Mouse (Mus musculus) right cerebral cortex, postnatal 4 days (tissue): ENCODE data around the gene Ankrd13b.
"Not testable (repeated sequence)": the region's sequence is repeated elsewhere in the genome, so short reads cannot be mapped to it uniquely, and the experiment has no call there.

Source experiments
- DNase-seq: peaks from one replicate; pipeline ENCODE4 v3.0.0-alpha.2; 2022

Gene Ankrd13b

DNA sequence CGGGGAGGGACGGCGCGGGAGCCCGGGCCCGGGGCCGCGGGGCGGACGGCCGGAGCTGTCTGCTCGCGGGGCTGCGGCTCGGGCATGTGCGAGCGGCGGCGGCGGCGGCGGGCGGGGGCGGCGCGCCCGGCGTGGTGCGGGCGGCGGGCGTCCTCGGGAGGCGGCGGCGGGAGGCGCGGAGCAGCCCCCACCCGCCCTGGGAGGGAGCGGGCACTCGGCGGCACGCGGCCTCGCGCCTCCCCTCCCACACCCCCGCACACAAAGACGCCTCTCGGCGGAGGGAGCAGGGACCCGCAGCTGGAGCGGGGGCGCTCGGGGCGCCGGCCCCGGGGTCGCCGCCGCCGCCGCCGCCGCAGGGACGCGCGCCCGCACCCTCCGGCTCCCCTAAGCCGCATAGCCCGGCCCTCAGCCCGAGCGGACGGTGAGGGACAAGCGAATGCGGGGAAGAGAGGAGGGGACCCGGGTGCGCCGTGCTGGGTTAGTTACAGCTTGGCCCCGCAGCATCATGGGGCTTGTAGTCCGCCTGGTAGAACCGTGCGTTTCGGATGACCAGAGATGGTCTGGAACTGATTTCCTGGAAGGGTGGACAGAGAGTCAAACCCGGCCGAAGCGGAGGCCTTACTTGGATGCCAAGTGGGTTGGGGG lies at the start of gene Ankrd13b:
Ankrd13b (minus strand) TSS at position 88 of the 645 bp plus-strand sequence.
- DNase-seq, result peak; percentile 80

DNA sequence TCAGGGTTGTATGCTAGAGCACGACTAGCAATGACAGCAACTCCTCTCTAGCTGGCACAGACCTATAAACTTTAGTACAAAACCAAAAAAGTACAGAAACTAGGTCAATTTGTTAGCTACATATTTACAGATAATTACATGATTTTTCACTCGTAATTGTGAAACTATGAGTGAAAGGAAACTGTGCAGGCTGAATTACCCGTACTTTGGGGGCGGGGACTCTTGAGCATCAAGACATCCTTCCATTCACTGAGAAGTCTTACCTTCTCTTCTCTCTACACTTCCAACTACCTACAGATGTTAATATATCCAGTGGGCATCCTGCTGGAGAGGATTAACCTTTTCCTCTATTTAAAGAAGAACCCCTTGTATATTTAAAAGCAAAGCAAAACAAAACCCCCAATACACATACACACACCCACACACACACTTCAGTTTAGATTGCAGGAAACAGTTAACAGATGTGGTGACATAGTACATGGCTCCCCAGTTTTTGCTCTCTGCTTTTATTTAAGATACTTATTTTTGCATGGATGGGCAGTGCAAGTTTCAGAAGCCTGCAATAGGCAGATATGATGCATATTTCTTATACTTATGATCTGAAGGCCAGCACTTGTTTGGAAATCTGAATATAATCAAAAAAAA lies 42.8 kb upstream of the Ankrd13b start:
- DNase-seq, result no peak

DNA sequence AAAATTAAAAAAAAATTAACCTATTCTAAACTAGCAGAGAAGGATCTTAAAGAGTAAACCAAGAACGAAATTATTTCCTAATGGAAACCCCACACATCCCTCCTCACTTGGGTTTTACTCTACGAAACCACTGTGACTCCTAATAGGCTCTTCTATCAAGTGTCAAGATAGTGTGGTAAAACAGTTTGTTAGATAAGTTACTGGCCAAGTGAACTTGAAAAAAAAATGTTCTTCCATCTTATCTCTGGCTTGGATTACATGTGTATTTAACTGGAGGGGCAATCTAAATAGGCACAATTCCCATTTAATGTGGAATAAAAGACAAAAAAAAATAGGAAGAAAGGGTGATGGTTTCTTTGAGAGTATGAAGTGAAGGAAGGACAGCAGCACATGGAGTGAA lies 41.4 kb upstream of the Ankrd13b start:
- no peak for DNase-seq

DNA sequence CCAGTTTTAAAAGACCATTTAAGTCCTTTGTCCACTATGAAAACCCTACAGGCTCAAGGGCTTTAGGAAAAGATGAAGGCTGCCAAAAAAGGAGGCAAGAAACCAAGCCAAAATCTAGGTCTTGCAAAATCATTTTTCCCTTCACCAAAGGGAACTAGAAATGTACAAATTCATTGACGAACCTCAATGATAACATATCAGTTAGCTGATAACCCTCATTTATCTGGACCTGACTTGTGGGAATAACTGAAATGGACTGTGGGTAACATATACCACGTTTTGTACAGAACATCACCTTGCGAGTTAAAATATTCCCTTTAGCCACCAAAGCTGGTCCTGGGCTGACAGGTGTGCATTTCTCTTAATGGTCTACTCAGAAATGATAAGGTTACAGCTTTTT lies 40.2 kb upstream of the Ankrd13b start:
- no peak for DNase-seq

DNA sequence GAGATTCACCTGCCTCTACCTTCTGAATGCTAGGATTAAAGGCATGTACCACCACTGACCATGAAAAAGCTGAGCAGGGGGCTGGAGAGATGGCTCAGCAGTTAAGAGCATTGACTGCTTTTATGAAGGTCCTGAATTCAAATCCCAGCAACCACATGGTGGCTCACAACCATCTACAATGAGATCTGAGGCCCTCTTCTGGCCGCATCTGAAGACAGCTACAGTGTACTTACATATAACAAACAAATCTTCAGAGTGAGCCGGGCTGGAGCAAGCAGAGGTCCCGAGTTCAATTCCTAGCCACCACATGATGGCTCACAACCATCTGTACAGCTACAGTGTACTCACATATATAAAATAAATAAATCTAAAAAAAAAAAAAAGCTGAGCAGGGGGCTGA lies 38.9 kb upstream of the Ankrd13b start:
- DNase-seq, result not testable (repeated sequence)

DNA sequence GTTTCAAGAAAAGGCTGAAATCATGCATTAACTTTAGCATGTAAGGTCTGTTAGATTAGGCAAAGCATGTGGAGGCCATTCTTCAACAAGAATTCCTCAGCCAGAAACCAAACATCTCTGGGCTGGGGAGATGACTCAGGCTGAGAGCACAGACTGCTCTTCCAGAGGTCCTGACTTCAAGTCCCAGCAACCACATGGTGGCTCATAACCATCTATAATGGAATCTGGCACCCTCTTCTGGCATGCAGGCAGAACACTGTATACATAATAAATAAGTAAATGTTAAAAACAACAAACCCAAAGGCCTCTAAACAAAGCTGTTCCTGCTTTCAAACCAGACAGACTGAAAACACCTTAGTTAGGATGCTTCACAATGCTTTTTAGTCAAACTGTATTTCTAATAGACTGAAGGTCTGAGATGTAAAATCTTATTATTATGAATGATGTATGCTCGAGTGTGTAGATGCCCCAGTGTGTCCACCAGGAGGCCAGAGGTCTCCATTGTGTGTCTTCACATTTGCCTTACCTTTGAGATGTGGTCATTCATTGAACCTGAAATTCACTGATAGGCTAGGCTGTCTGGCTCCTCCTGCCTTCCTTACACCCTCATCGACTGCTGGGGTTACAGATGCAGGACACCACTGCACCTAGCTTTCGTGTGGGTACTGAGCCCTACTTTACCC lies 36.5 kb upstream of the Ankrd13b start:
- DNase-seq, result no peak

DNA sequence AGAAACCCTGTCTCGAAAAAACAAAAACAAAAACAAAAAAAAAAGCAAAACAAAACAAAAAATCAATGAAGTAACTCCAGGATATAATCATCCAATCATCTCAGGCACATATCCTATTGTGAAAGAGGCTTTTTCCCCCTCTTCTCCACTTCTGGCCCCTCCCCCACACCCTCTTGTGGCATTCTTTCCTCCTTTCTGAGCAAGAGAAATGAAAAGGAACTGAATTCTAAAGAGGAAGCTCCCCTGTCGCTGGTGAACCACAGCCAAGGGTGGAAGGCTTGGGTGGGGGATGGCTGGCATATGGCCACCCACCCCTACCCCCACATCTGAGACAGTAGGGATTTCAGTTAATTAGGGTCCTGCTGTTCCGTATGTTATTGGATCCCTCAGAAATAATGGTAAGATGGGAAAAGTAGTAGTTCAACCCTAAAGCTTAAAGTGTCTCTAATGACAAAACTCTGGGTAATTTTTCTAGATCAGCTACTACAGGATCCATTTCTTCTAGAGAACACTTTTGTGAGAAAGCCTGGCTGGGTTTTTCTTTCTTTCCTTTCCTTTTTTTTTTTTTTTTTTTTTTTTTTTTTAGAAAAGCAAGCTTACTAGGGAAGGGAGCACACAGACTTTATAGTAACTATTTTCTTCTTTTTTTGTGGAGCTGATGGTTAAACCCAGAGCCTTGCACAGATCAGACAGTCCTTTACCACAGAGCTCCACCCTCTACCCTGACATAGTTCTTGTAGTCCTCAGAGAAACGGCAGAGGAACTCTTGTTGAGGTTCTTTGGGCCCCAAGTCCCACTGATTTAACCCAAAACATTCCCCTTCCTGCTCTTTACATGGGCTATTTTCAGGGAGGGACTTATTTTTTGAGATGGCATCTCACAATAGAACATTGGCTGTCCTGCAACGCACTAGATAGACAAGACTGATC lies 31.4 kb upstream of the Ankrd13b start:
- DNase-seq, result no peak

DNA sequence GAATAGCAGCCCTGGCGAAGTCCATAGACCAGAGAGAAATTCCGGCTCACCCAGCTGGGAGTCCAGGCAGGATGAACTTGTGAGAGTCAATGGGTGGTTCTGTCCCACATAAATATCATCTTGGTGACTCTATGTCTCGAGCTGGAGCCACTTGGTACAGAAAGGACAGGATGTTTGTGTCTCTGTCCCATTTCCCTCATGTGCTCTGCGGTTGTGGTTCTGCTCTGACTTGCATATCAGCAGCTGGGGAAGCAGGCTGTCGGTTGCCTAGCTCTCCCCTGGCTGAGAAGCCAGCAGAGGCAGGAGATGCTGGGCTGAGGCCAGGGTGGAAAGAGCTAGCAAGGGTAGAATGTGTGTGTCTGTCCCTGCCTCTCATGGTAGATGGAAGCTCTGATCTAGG lies 29.6 kb upstream of the Ankrd13b start, which contains the start of gene Gm10392:
Gm10392 (minus strand) TSS at position 156 of the 400 bp plus-strand sequence.
- no peak for DNase-seq

DNA sequence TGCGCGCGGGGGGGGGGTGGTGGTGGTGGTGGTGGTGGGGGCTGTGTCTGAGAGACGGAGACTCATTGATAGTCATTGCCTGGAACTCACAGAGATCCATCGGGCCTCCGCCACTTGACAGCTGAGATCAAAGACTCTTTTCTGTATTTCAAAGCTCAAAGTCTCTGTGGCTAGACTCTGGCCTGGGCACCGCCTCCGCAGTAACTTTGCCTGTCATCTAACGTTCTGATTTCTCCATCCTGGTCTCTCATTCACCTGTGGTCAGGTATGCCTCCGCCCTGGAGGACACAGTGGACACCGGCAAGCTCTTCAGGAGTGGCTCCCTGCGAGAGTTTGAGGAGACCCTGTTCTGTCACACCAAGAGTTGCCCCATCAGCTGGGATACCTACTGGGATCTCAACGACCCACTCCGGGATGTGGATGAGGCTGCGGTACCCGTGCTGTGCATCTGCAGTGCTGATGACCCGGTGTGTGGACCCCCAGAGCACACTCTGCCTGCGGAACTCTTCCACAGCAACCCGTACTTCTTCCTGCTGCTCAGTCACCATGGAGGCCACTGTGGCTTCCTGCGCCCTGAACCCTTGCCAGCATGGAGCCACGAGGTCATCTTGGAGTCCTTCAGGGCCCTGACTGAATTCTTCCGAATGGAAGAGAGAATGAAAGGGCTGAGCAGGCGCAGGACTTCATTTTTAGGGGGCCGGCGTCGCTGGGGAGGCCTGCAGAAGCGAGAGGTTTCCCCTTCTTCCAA lies 28.7 kb upstream of the Ankrd13b start:
- no peak for DNase-seq

DNA sequence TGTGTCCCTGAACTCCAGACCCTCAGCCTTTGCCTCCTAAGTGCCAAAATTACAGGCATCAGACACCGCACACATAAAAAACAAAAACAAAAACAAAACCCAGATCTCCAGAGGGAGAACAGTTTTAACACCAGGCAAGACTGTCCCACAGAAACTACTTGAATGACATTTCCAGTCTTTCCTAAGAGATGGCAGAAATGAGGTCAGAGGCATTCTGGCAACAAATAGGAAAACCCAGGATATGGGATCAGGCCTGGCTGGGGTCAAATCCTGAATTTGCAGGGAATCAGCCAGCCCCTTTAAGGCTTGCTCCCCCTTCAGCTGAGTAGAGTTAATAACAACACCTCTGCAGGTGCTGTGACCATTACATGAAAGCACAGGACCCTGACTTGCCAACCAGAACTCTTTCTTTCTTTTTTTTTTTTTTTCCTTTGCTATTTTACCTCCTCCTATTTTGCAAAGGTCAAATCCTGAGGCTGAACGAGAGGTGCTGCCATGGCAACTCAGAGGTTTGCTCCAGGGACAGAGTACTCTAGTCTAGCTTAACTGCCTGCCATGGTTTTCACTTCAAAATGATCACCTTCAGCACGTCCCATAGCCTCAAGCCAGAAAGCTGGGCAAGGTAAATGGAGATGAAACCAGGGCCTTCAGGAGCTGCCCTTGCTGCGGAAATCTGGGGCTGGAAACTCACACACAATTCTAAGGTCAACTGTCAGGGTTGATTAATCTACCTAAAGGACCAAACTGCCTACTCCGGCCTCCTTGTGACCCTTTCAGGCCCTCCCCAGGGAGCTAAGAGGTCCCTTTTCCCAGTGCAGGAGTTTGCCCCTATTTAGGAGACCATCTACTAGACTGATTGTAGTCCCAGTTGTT lies 27.3 kb upstream of the Ankrd13b start:
- no peak for DNase-seq

DNA sequence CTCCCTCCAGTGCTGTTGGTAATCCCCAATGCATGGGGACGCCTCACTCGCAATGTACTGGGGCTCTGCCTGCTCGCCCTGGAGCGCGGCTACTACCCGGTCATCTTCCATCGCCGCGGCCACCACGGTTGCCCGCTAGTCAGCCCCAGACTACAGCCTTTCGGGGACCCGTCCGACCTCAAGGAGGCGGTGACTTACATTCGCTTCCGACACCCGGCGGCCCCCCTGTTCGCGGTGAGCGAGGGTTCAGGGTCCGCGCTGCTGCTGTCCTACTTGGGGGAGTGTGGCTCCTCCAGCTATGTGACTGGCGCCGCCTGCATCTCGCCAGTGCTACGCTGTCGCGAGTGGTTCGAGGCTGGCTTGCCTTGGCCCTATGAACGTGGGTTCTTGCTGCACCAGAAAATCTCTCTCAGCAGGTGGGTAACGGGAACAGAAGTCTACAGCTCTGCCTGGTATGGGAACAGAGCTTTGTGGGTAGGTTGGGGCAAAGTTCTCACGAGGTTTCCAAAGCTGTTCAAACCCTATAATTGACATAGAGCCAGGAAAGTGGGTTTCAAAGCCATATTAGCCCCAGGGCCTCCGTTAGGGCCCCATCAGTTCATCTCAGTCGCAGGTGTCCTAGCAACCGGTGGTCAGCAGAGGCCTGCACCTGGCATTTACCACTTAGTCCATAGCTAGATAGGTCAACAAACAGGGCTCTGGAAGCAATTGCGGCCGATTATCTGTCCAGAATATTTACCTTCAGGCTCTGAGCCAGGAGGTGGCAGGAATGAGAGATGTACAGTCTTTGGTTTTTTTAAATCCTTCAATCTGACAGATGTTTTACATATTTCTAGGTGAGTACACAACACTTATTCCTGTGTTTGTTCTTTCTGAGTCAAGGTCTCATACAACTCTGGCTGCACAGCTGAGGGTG lies 26.4 kb upstream of the Ankrd13b start, which contains the start of gene Trp53i13:
Trp53i13 (minus strand) TSS at position 344 of the 916 bp plus-strand sequence.
- no peak for DNase-seq

DNA sequence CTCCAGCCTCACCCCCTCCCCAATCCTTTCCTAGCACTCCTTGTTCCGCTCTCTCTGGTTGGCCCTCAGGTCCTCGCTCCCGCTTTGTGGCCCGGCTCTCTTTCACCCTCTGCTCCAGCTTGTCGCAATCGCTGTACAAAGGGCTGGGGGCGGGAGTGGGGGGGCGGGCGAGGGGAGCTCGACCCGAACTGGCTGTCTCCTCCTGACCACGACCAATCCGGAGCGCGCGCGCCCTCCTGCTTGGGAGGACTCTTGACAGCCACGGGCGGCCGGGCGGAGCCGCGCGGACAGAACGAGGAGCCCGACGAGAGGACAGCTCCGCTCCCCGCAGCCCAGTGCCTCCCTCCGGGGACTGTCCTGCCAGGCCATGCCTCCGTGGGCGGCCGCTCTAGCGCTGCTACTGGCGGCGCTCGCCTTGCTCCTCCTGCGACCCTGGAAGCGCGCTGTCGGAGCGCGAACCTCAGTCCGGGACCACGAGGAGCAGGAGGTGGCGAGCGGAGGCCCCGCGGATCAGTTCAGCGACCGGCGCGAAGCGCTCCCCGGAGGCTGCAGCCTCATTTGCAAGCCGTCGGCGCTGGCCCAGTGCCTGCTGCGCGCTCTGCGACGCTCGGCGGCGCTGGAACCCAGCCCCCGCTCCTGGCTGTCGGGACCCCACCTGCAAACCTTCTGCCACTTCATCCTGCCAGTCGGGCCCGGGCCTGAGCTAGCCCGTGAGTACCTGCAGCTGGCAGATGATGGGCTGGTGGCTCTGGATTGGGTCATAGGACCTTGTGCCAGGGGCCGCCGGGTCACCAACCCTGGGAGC lies 25.6 kb upstream of the Ankrd13b start, which contains the start of gene Abhd15:
Abhd15 (plus strand) TSS at position 290 of the 805 bp plus-strand sequence.
- peak; percentile 64 for DNase-seq

DNA sequence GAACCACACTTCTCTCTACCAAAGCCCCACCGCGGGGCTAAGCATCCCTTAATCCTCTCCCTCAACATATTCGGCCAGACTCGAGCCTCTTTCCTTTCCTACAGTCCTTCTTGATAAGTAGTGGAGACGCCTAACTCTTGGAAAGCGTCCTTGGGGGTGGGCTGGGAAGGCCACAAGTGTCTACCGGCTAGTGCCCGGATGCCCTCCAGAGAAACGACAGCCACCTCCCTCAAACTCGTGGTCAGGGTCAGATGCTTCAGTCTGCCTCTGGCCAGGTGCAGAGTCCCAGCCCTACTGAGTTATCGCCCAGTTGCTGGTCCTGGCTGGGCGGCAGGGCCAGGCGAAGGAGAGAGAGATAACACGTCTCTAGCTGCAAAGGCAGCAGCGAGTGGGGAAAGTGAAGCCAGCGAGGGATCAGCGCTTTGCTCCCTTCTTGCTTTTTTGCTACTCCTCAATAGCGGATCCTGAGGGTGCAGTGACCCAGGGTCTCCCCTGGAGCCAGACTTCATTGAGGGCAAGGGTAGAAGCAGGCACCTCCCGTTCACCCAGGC lies 24.9 kb upstream of the Ankrd13b start:
- DNase-seq, result no peak

DNA sequence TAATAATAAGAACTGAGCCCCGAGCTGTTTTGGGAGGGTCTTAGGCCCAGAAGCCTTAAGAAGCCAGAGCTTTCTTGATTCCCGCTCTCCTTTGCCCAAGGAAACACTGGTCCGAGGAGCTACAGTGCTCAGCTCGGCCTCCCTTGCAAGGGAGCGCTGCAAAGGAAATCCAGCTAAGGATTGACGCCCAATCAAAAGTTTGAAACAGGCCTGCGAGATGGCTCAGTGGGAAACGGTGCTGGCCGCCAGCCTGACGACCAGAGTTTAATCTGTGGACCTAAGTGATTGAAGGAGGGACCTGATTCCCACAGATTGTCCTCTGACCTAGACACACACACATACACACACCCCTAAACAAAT lies 24.3 kb upstream of the Ankrd13b start:
- DNase-seq, result no peak

DNA sequence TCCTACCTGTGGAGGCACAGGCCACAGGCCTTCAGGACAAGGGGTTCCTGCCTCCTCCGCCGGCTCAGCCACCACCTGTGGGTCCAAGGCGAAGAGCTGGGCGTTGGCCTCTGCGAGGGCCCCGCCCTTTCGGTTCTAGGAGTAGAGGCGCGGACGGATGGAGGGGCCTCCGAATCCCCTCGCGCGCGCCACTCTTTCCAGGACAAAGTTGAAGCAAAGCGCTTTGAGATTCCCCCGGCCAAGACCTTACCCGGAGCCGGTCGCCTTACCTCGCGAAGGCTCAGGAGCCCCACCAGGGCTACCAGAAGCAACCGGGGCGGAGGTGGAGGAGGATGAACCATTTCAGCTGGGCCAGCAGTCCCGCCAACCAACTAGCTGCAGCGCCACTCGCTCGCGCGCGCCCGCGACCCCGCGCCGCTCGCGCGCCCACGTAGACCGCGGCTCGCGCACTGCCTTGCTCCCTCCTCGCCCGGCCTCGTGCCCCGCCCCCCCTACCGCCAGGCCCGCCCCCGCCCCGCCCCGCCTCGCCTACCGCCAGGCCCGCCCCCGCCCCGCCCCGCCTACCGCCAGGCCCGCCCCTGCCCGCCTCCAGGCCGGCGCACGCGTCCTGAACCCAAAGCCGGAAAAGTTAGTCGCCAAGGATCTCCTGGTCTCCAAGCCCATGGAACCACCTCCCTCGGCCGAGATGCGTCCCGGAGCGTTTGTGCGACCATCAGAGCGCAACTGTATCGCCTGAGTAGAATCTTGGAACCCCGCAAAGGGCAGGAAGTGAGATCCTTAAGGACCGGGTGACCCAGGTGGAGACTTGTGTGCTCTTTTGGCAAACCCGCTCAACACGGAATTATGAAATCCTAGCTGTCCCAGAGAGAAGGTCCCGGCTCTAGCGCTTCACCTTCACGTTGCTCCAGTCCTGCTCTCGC lies 23.7 kb upstream of the Ankrd13b start:
- DNase-seq, result peak; percentile 81

DNA sequence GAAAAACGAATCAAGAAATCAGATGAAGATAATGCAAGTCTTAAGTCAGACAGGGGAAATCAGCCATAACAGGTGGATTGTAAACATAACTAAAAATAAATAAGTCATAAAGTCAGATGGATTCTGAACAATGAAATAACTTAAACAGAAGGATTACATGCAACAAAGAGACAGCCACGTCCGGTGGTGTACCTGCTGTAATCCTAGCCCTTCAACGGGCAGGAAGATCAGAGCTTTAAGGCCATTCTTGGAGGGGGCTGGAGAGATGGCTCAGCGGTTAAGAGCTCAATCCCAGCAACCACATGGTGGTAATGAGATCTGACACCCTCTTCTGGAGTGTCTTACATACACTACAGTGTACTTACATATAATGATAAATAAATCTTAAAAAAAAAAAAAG lies 21.9 kb upstream of the Ankrd13b start:
- no peak for DNase-seq
